Mouse (Mus musculus) bone marrow, adult 2 months (tissue): ENCODE measurements at regions not wholly inside any gene's neighbourhood (a gene's known extent, or its start where the extent isn't known, plus 50 kb on each side); places are given as distances from the start of the nearest gene placed in this dataset.
A peak's percentile ranks its signal among the peaks of the same experiment; 100 is the strongest.

ENCODE experiments used
- H3K27ac ChIP-seq: fragments of 200-500 bp; 2 replicates; pipeline ENCODE4 v1.5.1; 2012; ENCODE audit warnings: low read depth, mild to moderate bottlenecking, control low read depth, inconsistent platforms, low read length; ENCODE audit not compliant: control insufficient read depth, poor library complexity, insufficient read depth
- H3K4me1 ChIP-seq: fragments of 200-500 bp; 2 replicates; pipeline ENCODE4 v1.6.1; 2011; ENCODE audit warnings: low read length; ENCODE audit not compliant: control insufficient read depth, insufficient read depth
- H3K4me3 ChIP-seq: fragments of 200-500 bp; replicated peaks from 2 replicates; pipeline ENCODE3; 2011; ENCODE audit warnings: mild to moderate bottlenecking, low read depth, low read length, control low read depth; ENCODE audit not compliant: control insufficient read depth
- CTCF ChIP-seq: fragments of 200-500 bp; IDR thresholded peaks from 2 replicates; pipeline ENCODE4 v1.5.1; 2011; ENCODE audit warnings: low read length, control low read depth; ENCODE audit not compliant: control insufficient read depth, insufficient read depth
- POLR2A ChIP-seq: fragments of 200-500 bp; IDR thresholded peaks from 2 replicates; pipeline ENCODE4 v1.6.1; 2011; ENCODE audit warnings: low read depth, mild to moderate bottlenecking, control low read depth, low read length, borderline replicate concordance; ENCODE audit not compliant: control insufficient read depth
- WGBS: fragments of 180-500 bp; shearing (Covaris S2); methylation state at CpG from one replicate; pipeline ENCODE4 v1.1.7; 2018; 5-methylcytosine and 5-hydroxymethylcytosine counted together

GRCm38 (mm10) chr19:15035554-15035953 lies 437.7 kb upstream of the Tle4 start:
- Histone ChIP-seq H3K4me3 (no peak overlapping the region), H3K4me1 (no peaks in the 10 kb centered on the region; the same call in 1 of the 2 replicates), H3K27ac (no peak overlapping the region)
- TF ChIP-seq POLR2A (no peak), CTCF (peak; percentile 81)
- WGBS: 5% methylated on average over 3 of the region's 3 CpGs

- H3K27ac ChIP-seq: no peak overlapping the region
- no peak overlapping the region for H3K4me3 ChIP-seq
- WGBS: 80% methylated on average over 8 of the region's 8 CpGs
- no peaks in the 10 kb centered on the region; the same call in 1 of the 2 replicates for H3K4me1 ChIP-seq
- TF ChIP-seq CTCF: no peak
- no peak for TF ChIP-seq POLR2A
Observed at GRCm38 (mm10) chr19:15033921-15034320, 436.1 kb upstream of the Tle4 start.

DNA sequence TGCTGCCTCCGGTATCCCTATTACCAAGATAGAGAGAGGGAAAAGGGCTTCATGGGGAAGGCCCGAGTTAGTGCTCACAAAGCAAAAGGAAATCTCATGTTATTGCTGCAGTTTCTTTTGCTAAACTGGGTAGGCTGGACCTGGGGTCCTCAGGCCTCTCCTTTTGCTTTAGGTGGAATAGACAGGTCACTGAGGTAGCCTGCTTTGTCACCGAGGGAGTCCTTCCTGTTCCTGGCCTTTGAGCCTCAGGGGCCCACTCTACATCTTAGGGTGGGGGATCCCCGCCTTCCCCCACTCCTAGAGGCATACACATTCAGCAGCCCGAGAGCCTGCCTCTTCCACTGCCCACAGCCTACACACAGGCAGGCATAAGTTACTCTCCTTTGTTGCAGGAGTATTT lies 435.5 kb upstream of the Tle4 start:
- H3K4me3 ChIP-seq: no peak overlapping the region
- WGBS: 66% methylated on average over 5 of the region's 5 CpGs
- H3K27ac ChIP-seq: no peak overlapping the region
- TF ChIP-seq POLR2A: no peak
- no peak for TF ChIP-seq CTCF
- H3K4me1 ChIP-seq: no peaks in the 10 kb centered on the region; the same call in 1 of the 2 replicates

DNA sequence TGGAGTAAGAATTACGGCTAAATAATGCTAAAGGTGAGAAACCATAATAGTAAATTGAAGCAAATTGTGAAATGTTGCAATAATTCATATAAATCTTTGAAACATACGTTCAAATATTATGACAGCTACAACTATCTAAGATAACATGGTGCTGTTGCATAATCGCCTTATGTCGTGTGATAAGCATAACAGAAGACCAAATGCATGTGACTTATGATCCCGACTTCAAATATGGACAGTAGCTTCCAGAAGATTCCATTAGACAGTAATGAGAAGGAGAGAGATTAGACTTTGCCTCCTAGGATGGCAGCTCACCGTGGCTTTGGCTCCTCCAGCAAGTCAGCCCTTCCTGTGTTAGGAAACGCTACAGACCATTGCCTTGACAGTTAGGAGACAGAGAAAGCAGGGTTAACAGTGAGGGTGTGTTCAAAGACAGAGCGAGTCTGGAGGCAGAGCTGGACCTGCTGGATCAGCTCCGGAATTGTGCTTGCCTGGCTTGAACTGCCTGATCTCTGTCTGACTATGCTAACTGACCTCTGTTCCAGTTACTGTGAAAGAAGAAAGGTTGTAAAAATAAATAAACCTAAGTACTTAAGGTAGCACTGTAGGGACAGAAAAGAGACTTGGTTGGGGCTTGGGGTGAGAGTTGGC lies 434.6 kb upstream of the Tle4 start:
- Histone ChIP-seq H3K4me3 (no peak overlapping the region), H3K27ac (no peak overlapping the region), H3K4me1 (no peaks in the 10 kb centered on the region; the same call in 1 of the 2 replicates)
- 57% methylated on average over 9 of the region's 9 CpGs for WGBS
- no peak for TF ChIP-seq POLR2A
- no peak for TF ChIP-seq CTCF

DNA sequence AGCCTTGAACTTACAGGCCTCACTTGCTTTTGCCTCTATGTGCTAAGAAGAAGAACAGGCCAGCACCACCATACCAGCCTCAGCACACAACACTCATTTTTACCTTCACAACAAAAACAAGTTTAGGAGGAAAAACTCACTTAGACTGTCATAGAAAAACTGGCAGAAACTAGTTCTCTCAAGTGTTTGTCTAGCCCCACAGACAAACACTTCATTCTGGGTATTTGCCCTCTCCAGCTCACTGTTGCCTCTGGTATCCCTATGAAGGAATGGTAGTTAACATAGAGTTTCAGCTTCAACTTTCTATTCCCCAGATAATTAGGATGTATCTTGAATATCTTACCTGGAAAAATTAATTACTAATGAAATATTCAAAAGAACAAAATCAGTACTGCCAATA lies 433.6 kb upstream of the Tle4 start:
- H3K4me3 ChIP-seq: no peak overlapping the region
- H3K4me1 ChIP-seq: no peaks in the 10 kb centered on the region
- no peak for TF ChIP-seq CTCF
- no peak for TF ChIP-seq POLR2A
- no peak overlapping the region for H3K27ac ChIP-seq

DNA sequence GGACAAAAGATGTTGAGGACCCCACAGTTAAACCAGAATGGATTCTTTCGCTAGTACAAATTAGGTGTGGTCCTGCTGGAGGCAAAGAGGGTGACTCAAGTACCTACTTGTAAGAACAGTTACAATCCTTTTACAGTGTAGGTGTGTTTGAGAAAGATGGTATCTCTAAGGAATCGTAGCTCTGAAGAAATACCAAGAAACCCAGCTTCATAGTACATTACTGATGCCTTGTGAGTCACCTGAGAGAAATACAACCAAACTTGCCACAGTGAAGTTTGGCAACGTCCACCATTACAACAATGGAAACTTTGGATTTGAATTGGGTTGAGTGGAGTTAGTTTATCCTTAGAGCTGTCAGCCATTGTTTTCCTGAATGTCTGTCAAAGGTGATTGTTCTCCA lies 405.7 kb upstream of the Tle4 start:
- H3K27ac ChIP-seq: no peak overlapping the region
- no peaks in the 10 kb centered on the region for H3K4me1 ChIP-seq
- TF ChIP-seq POLR2A: no peak
- no peak for TF ChIP-seq CTCF
- 60% methylated on average over 3 of the region's 3 CpGs for WGBS
- no peak overlapping the region for H3K4me3 ChIP-seq

GRCm38 (mm10) chr19:14993344-14993743 lies 395.5 kb upstream of the Tle4 start:
- H3K27ac ChIP-seq: no peak overlapping the region
- TF ChIP-seq CTCF (no peak), POLR2A (no peak)
- no peak overlapping the region for H3K4me3 ChIP-seq
- 80% methylated on average over 2 of the region's 2 CpGs for WGBS
- no peaks in the 10 kb centered on the region for H3K4me1 ChIP-seq

GRCm38 (mm10) chr19:14970161-14970560 lies 372.3 kb upstream of the Tle4 start:
- Histone ChIP-seq H3K27ac (no peak overlapping the region), H3K4me1 (no peaks in the 10 kb centered on the region), H3K4me3 (no peak overlapping the region)
- 41% methylated on average over 1 of the region's 1 CpGs for WGBS
- TF ChIP-seq POLR2A: no peak
- no peak for TF ChIP-seq CTCF

DNA sequence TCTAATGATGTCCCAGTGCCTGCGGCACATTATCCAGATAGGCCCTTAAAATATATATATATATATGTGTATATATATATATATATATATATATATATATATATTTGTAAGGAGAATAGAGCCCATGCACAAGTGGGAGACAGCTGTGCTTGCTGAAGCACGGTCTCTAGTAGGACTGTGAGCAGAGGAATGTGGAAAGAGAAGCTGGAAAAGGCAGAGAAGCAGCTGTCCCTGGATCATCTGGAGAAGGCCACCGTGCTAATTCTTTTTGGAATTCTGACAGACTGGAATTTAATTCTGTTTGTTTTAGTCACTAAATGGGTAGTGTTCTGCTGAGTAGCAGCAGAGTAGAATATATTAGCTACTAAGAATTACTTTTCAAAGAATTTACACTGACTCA lies 370.4 kb upstream of the Tle4 start:
- Histone ChIP-seq H3K27ac (no peak overlapping the region), H3K4me1 (no peaks in the 10 kb centered on the region), H3K4me3 (no peak overlapping the region)
- TF ChIP-seq POLR2A: no peak
- no peak for TF ChIP-seq CTCF
- WGBS: 87% methylated on average over 3 of the region's 3 CpGs
